Mouse (Mus musculus) brain, embryonic 14.5 days (tissue): ENCODE results near the gene Blzf1.

ENCODE experiments used
- CTCF ChIP-seq: fragments of 200-500 bp; IDR thresholded peaks from 2 replicates; pipeline ENCODE4 v1.5.1; 2012; ENCODE audit warnings: inconsistent platforms, mild to moderate bottlenecking, moderate library complexity, borderline replicate concordance; ENCODE audit not compliant: insufficient read depth, insufficient read length; ENCODE audit errors: extremely low read depth
- POLR2A ChIP-seq: fragments of 200-500 bp; IDR thresholded peaks from 2 replicates; pipeline ENCODE4 v1.6.1; 2012; ENCODE audit warnings: mild to moderate bottlenecking, inconsistent platforms, borderline replicate concordance; ENCODE audit not compliant: poor library complexity, insufficient read depth, insufficient read length, severe bottlenecking; ENCODE audit errors: extremely low read depth

DNA sequence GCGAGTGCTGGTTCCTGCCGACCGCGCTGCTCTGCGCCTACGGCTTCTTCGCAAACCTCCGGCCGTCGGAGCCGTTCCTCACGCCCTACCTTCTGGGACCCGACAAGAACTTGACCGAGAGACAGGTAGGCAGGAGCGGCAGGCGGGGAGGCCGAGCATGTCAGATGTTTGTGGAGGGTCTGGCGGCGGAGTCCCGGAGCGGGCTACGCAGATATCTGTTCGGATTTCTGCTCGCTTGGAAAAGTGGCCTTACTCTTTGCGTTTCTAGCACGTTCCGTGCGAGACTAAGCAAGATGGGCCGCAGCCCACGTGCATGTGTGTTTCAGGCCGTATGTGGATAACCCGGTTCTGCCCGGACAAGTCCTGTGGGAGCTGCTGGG lies 58.0 kb downstream of the Blzf1 start:
- TF ChIP-seq POLR2A, result no peak
- TF ChIP-seq CTCF, result no peak
